Mouse (Mus musculus) liver, embryonic 16.5 days (tissue): ENCODE results near the gene Hist1h2bb. TPM values are rescaled to one million over a fixed set of nuclear protein-coding genes. Genes with fewer than 3 reads are reported as not detected.
A peak's percentile ranks its signal among the peaks of the same experiment; 100 is the strongest.
"Not testable (repeated sequence)": the region's sequence is repeated elsewhere in the genome, so short reads cannot be mapped to it uniquely, and the experiment has no call there.

Experiments
- ATAC-seq: fragments of 200-750 bp; cut with Nextera tagmentation; 2 replicates; pipeline ENCODE4 v1.8.0; 2017; ENCODE audit warnings: low read depth, mild to moderate bottlenecking, moderate number of reproducible peaks, moderate library complexity
- H3K27ac ChIP-seq: fragments of 300-500 bp; sonication (generic); 2 replicates; pipeline ENCODE4 v1.5.1; 2014; ENCODE audit warnings: mild to moderate bottlenecking, low read length
- H3K27me3 ChIP-seq: fragments of 300-500 bp; sonication (generic); 2 replicates; pipeline ENCODE4 v1.6.1; 2014; ENCODE audit warnings: low read depth, low read length, mixed read lengths; ENCODE audit not compliant: control insufficient read depth, insufficient read depth
- H3K36me3 ChIP-seq: fragments of 300-500 bp; sonication (generic); 2 replicates; pipeline ENCODE4 v1.6.1; 2014; ENCODE audit warnings: mild to moderate bottlenecking; ENCODE audit not compliant: control insufficient read depth, insufficient read depth
- H3K4me1 ChIP-seq: fragments of 300-500 bp; sonication (generic); 2 replicates; pipeline ENCODE4 v1.6.1; 2014; ENCODE audit warnings: low read depth, low read length, mixed read lengths; ENCODE audit not compliant: control insufficient read depth
- H3K4me2 ChIP-seq: fragments of 300-500 bp; sonication (generic); 2 replicates; pipeline ENCODE4 v1.6.1; 2014; ENCODE audit warnings: low read depth, low read length, mixed read lengths
- H3K4me3 ChIP-seq: fragments of 300-500 bp; sonication (generic); 2 replicates; pipeline ENCODE4 v1.5.1; 2014; ENCODE audit warnings: low read depth, mild to moderate bottlenecking, low read length
- H3K9ac ChIP-seq: fragments of 300-500 bp; sonication (generic); 2 replicates; pipeline ENCODE4 v1.6.1; 2014; ENCODE audit warnings: low read depth, low read length
- H3K9me3 ChIP-seq: fragments of 300-500 bp; sonication (generic); replicated peaks from 2 replicates; pipeline ENCODE4 v1.6.1; 2016; ENCODE audit warnings: low read length; ENCODE audit not compliant: control insufficient read depth
- WGBS: fragments of 180-500 bp; shearing (Covaris S2); extraction: QIAGEN DNeasy Blood & Tissue Kit; methylation state at CpG from one replicate; pipeline ENCODE4 v1.1.7; 2014; ENCODE audit not compliant: insufficient replicate concordance; 5-methylcytosine and 5-hydroxymethylcytosine counted together
- polyA plus RNA-seq: library from polyadenylated mRNA; unstranded; fragments of >200 nt; fragmentation: Nextera tagmentation; extraction: Ambion mirVana; gene quantifications from 2 replicates; pipeline ENCODE4 v1.2.1, GENCODE M21; 2015

Hist1h2bb gene
- polyA plus RNA-seq, 1 experiment from 2014 or later, result 3.2 TPM

GRCm38 (mm10) chr13:23765172-23765513 lies 18.6 kb downstream of the Hist1h2bb start:
- Histone ChIP-seq H3K4me2 (peak overlapping the region; percentile 86), H3K4me3 (peak overlapping the region; percentile 67), H3K9ac (peak overlapping the region; percentile 79), H3K27me3 (no peaks in the 10 kb centered on the region), H3K9me3 (no peaks in the 10 kb centered on the region), H3K4me1 (peaks cover 30% of the 10 kb centered on the region), H3K27ac (peak overlapping the region; percentile 96), H3K36me3 (no peaks in the 10 kb centered on the region)
- 15% methylated on average over 1 of the region's 1 CpGs for WGBS
- no peak for ATAC-seq

- no peak overlapping the region for H3K4me3 ChIP-seq
- no peak for ATAC-seq
- H3K4me1 ChIP-seq, result peaks cover 26% of the 10 kb centered on the region
- no peaks in the 10 kb centered on the region for H3K36me3 ChIP-seq
- no peak overlapping the region for H3K4me2 ChIP-seq
- H3K27ac ChIP-seq, result no peak overlapping the region
- no peaks in the 10 kb centered on the region for H3K27me3 ChIP-seq
- no peaks in the 10 kb centered on the region for H3K9me3 ChIP-seq
- H3K9ac ChIP-seq, result no peak overlapping the region
Measured at GRCm38 (mm10) chr13:23766772-23767171, 20.2 kb downstream of the Hist1h2bb start.

GRCm38 (mm10) chr13:23768834-23769397 lies 22.4 kb downstream of the Hist1h2bb start:
- 41% methylated on average over 5 of the region's 5 CpGs for WGBS
- Histone ChIP-seq H3K4me1 (peaks cover 26% of the 10 kb centered on the region), H3K9ac (no peak overlapping the region), H3K27ac (no peak overlapping the region), H3K9me3 (no peaks in the 10 kb centered on the region), H3K36me3 (no peaks in the 10 kb centered on the region), H3K4me2 (no peak overlapping the region), H3K4me3 (no peak overlapping the region), H3K27me3 (no peaks in the 10 kb centered on the region)
- no peak for ATAC-seq

- not testable (repeated sequence) for H3K9ac ChIP-seq, H3K36me3 ChIP-seq, H3K4me2 ChIP-seq, H3K27me3 ChIP-seq, H3K27ac ChIP-seq, H3K9me3 ChIP-seq, ATAC-seq, H3K4me3 ChIP-seq
- H3K4me1 ChIP-seq, result peaks cover 19% of the 10 kb centered on the region
- 63% methylated on average over 2 of the region's 2 CpGs for WGBS
Measured at GRCm38 (mm10) chr13:23769613-23770012, 23.1 kb downstream of the Hist1h2bb start, which contains the start of gene Trim38. Trim38 (plus strand) TSS chr13:23769913.

GRCm38 (mm10) chr13:23772561-23773313 lies 26.2 kb downstream of the Hist1h2bb start:
- peak; percentile 98 for ATAC-seq
- Histone ChIP-seq H3K9ac (peak overlapping the region; percentile 24), H3K27ac (0 out of 2 replicates have a peak overlapping the region, but pooled peaks have one; percentile 26)

GRCm38 (mm10) chr13:23778339-23778738 lies 31.8 kb downstream of the Hist1h2bb start:
- Histone ChIP-seq H3K27ac (no peak overlapping the region), H3K4me2 (no peak overlapping the region), H3K4me3 (no peak overlapping the region), H3K9ac (no peak overlapping the region), H3K9me3 (no peaks in the 10 kb centered on the region), H3K4me1 (peaks cover 2% of the 10 kb centered on the region; the same call in 1 of the 2 replicates), H3K27me3 (no peaks in the 10 kb centered on the region), H3K36me3 (no peaks in the 10 kb centered on the region)
- 72% methylated on average over 7 of the region's 7 CpGs for WGBS
- ATAC-seq, result no peak

More at GRCm38 (mm10) chr13:23772561-23773313, 26.2 kb downstream of the Hist1h2bb start:
- Histone ChIP-seq H3K4me2 (peak overlapping the region; percentile 67), H3K4me1 (peaks cover 10% of the 10 kb centered on the region), H3K36me3 (no peaks in the 10 kb centered on the region), H3K27me3 (no peaks in the 10 kb centered on the region), H3K4me3 (peak overlapping the region; percentile 37), H3K9me3 (no peaks in the 10 kb centered on the region)
- 16% methylated on average over 21 of the region's 21 CpGs for WGBS

DNA sequence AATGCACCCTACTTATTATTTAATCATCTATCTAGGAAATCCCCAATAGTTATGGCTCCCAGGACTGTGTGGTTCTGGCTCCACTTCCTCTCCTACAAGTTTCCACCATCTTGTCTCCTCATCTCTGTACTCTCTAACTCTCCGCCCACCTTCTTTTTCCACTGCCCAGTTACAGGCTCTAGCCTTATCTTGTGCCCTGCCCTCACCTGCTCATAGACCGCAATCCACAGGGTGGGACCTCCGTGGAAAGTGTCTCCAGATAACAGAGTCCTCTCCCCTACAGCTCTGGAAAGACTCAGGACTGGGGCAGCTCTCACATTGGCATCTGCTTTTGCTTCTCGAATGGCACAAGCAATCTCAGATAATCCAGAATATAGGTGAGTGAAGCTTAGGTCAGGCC lies 32.5 kb downstream of the Hist1h2bb start:
- no peaks in the 10 kb centered on the region; the same call in 1 of the 2 replicates for H3K4me1 ChIP-seq
- H3K4me2 ChIP-seq, result no peak overlapping the region
- H3K27ac ChIP-seq, result no peak overlapping the region
- ATAC-seq, result 0 out of 2 replicates have a peak, but pooled peaks have one; percentile 11
- H3K9me3 ChIP-seq, result no peaks in the 10 kb centered on the region
- no peak overlapping the region for H3K9ac ChIP-seq
- no peaks in the 10 kb centered on the region for H3K27me3 ChIP-seq
- WGBS, result 49% methylated on average over 4 of the region's 4 CpGs
- H3K36me3 ChIP-seq, result no peaks in the 10 kb centered on the region
- H3K4me3 ChIP-seq, result no peak overlapping the region

- Histone ChIP-seq H3K9me3 (no peaks in the 10 kb centered on the region), H3K27me3 (no peaks in the 10 kb centered on the region), H3K4me3 (no peak overlapping the region), H3K4me1 (no peaks in the 10 kb centered on the region), H3K9ac (no peak overlapping the region), H3K4me2 (no peak overlapping the region), H3K36me3 (no peaks in the 10 kb centered on the region), H3K27ac (no peak overlapping the region)
- no peak for ATAC-seq
- WGBS, result 31% methylated on average over 2 of the region's 2 CpGs
Measured at GRCm38 (mm10) chr13:23792520-23792919, 46.0 kb downstream of the Hist1h2bb start.
